Mouse (Mus musculus): Measurements from ENCODE around the gene Cd55.

DNA sequence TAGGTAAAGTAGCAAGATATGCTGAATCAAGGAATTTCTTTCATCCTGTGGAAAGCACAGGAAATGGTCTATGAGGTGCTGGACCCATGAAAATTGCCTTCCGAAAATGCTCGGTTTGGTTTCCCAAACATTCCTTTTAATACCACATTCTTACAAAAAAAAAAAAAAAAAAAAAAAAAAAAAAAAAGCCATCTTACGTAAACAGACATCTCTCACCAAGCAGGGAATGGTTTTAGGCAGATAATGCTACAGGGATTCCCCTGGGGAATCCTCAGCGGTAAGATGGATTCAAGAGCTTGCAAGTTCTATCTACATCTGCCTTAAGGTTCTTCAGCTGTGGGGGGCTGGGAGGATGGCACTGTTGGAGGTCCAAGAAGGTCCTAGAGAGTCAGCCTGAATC, 7.5 kb upstream of the Cd55 start:
- TF ChIP-seq CTCF (IDR thresholded peaks at IDR 0.05; ENCODE audit: control insufficient read depth, insufficient read depth, low read length) (no peak), POLR2A (IDR thresholded peaks at IDR 0.05; ENCODE audit: borderline replicate concordance, control insufficient read depth, low read depth, low read length) (no peak)

Measured in bone marrow, adult 2 months (tissue).